Mouse (Mus musculus) inflammation-experienced regulatory T-cells, adult 6 months (primary cell): Measurements from ENCODE around the gene Tmem201. TPM values are rescaled to one million over a fixed set of nuclear protein-coding genes. Genes with fewer than 3 reads are reported as not detected.

Source experiments
- ATAC-seq: one replicate; pipeline ENCODE4 v1.8.0; 2017
- polyA plus RNA-seq, 3 experiments: library from polyadenylated mRNA; unstranded; fragments of 100-300 nt; shearing (Covaris generic); gene quantifications; one replicate each; pipeline ENCODE4 v1.2.1; 2017

Gene Tmem201
- polyA plus RNA-seq, 3 experiments from 2014 or later = 4.6 to 8.9 (median 6.0) TPM

DNA sequence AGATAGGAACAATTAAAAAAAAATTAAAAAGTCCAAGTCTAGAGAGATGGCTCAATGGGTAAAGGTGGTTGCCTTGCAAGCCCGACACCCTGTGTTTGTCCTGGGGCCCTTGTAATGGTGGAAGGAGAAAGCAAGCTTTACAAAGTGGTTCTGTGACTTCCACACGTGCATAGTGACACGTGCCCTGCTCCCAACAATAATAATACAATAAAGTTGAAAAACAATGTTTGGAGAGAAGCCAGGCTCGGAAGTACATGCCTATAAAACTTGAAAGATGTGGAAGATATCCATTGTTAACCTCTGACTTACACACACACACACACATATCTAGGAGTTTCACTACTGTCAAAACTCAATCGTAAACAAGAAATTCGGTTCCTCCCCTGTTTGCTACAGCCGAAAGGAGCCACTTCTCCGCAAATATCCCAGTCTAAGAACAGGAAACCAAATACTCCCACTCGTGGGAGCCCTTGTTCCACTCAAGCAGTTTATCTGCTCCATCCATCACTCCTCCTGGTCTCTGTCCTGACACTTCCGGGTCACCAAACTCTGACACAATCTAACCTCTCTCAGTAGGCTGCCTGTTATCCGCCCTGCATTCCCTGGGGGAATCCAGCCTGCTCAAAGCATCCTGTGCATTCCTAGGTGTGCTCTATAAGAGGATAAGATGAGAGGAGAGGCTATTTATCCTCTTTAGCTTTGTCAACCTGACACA, 58.6 kb downstream of the Tmem201 start:
- ATAC-seq = no peak

DNA sequence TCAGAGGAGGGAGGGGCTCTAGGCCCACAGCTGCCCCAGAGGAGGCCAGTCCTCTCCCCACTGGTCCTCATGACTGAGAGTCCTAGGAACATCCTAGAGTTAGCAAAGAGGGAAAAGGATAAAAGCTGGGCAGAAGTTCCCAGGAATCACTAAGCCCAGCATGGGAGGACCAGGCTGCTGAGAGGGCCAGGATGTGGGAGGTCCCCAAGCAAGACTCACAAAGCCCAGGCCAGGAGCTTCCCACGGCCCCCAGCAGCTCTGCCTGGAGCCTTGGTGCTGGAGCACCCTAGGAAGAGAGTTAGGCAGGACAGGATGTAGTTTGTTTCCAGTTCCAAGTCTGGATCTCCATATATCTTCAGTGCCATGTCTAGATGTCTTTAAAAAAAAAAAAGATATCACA, 59.8 kb downstream of the Tmem201 start:
- ATAC-seq = no peak

DNA sequence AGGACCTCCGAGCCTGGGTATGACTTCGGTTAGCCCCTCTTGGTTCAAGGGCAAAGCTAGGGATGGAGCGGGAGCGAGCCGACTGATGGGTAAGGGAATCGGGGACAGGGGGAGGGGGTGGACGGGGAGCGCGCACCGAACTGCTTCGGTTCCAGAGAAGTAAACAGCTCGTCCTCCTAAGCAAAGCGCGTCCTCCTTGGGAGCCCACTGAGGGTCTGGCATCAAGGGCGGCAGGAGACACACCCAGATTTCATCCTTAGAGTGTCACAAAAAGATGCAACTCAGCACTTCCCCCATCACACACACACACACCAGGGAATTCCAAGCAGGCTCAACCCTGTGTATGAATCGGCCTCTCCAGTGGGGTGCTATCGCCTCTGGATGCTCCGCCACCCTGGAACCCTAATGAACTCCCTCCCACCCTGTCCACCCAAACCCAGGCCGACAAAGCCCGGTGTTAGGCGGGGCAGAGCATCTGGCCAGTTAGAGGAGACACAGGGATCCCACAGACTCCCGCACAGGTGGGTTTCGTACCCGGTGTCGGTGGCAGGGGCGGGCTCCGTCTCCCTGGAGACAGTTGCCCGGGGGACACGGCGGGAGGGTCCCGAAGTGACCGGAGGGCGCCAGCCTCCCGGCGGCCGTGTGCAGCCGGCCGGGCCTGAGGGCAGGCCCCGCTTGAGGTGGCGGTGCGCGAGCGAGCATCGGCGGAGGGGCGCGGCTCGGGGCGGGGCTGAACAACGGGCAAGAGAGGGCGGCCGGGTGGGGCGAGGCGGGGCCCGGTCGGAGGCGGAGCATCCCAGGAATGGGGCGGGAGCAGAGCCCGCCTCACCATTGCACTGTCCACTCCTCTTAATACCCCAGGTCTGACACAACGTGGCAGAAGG, 62.2 kb downstream of the Tmem201 start:
- ATAC-seq = no peak

DNA sequence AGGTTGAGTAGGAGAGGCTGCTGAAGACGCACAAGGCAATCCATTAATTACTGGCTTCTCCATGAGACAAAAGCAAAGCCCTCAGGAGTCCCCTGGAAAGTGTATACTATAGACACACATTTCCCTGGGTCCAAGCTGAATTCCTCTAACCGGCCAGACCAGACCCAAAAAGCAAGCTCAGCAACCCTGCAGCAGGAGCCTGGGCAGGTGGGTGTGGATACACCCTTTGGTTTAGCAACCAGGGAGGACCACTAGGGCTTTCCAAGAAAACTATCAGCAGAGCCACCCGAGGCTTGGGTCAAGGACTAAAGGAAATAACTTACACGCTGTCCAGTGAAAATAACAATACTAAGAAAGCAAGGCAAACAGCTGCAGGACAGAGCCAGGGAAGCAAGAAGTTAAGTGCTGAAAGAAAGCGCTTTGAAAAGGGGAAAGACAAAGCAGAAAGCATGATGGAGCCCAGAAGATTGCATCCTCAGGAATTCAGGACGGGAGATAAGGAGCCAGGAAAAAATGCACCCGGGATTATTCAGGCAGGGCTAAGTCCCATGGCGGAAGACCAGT, 62.9 kb downstream of the Tmem201 start:
- ATAC-seq = no peak

DNA sequence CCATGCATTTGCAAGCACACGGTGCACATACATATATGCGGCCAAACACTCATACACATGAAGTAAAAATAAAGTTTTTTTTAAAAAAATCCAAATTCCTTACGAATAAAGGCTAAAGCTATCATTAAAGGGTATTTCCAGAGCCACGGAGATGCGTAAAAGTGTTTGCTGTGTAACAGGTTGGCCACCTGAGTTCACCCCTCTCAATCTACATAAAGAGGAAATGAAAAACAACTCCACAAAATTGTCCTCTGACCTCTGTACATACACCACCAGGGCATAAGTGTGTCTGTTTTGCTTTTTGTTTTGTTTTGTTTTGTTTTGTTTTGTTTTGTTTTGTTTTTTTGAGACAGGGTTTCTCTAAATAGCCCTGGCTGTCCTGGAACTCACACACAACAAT, 65.1 kb downstream of the Tmem201 start:
- no peak for ATAC-seq

DNA sequence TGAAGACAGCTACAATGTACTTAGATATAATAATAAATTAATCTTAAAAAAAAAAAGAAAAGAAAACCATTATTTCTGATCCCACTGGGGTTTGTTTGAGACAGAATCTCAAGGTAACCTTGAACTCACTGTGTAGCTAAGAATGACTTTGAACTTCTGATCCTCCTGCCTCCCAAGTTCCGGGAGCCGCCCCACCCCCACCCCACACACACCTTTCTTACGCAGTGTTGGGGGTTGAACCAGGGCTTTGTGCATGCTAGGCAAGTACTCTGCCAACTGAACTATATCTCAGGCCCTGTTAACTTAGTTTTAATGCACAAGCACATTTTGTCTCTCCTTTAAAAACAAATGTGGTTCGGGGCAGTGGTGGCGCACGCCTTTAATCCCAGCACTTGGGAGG, 66.7 kb downstream of the Tmem201 start:
- no peak for ATAC-seq

DNA sequence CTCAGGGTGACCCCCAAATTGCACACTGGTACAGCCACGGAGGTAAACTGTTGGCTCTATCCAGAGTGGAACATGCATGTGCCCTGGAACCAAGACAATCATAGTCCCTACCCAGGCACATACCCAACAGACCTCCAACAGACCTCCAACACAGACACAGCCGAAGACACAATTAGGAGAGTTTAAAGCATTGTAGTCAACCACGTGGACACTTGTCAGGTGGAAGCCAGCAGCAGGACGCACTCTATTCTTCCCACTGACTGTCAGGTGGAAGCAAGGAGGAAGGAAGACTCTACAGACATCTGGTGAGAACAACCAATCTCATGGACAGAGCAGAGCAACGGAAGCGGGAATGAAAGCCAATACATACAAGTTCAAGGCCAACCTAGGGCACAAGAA, 72.2 kb downstream of the Tmem201 start:
- ATAC-seq = peak; percentile 4

Other genes with a start within 250 kb of the Tmem201 start
- 1 to 10 TPM in 2 of 3 experiments, under 1 TPM in 1; 0.59 to 1.4 (median 1.4) TPM for gene Ctnnbip1, start 219.8 kb downstream of the Tmem201 start, polyA plus RNA-seq
- 1 to 10 TPM; 5.4 to 7.5 (median 6.3) TPM for gene Clstn1, start 151.6 kb downstream of the Tmem201 start, polyA plus RNA-seq
- gene Pik3cd, start 35.5 kb downstream of the Tmem201 start, polyA plus RNA-seq = 100 to 1,000 TPM; 108 to 124 (median 115) TPM
- gene Slc25a33, start 36.2 kb upstream of the Tmem201 start, polyA plus RNA-seq = 1 to 10 TPM; 2.5 to 7.1 (median 3.4) TPM
- 1 to 10 TPM; 1.7 to 8.9 (median 7.9) TPM for gene Spsb1, start 217.0 kb upstream of the Tmem201 start, polyA plus RNA-seq